Mouse (Mus musculus) Patski (cell line): ENCODE measurements around the gene Glo1. TPM values are rescaled to one million over a fixed set of nuclear protein-coding genes. Genes with fewer than 3 reads are reported as not detected.

Experiments used
- ATAC-seq: fragments of 100-300 bp; one replicate; pipeline ENCODE4 v1.8.0; 2021
- CTCF ChIA-PET: fragments of 350-600 bp; sonication (Branson Sonifier 250); formaldehyde crosslinking; loops from one replicate; lab custom pipeline; 2022; ENCODE audit warnings: inconsistent platforms; lab: Charles Lee
- POLR2A ChIA-PET: fragments of 350-600 bp; sonication (Branson Sonifier 250); formaldehyde crosslinking; loops from one replicate; lab custom pipeline; 2022; ENCODE audit warnings: antibody characterized with exemption, inconsistent platforms; lab: Charles Lee
- DNase-seq: peaks from one replicate; pipeline ENCODE4 v3.0.0-alpha.2; 2011; ENCODE audit warnings: low read depth, low spot score
- H3K27me3 ChIP-seq: fragments of 371-371 bp; one replicate; pipeline ENCODE4 v1.5.1; 2021
- CTCF ChIP-seq: fragments of 100-300 bp; IDR thresholded peaks from one replicate; pipeline ENCODE4 v1.5.1; 2021
- in situ Hi-C: fragments of 300-500 bp; cut with MboI; formaldehyde crosslinking; loops from 3 replicates; pipeline ENCODE4 v1.11.1; 2018; ENCODE audit warnings: low pct_unique_long_range_greater_than_20kb, mixed read lengths
- polyA plus RNA-seq: library from polyadenylated mRNA; unstranded; gene quantifications from one replicate; pipeline ENCODE4 v1.2.3, GENCODE M21; 2021

The Glo1 gene
- polyA plus RNA-seq, 1 experiment from 2014 or later = 208 TPM

DNA sequence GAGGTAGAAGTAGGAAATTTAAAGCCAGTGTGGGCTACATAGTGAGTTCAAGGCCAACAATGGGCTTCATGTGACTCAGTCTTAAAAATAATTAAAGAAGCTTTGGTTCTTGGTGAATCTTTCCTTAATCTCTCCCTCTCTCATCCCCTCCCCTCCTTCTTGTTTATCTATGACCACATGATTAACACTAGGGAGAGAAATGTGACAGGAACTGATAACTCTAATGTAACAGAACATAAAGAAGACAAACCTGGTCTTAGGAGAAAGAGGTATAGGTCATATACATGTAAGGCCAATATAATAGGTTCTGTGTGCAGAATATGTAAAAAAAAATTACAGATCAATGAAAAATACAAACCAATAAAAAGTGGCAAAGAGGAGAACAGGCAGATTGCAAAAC, 13.3 kb downstream of the Glo1 start:
- TF ChIP-seq CTCF = no peak
- in situ Hi-C loops = no loop called here
- ATAC-seq = no peak
- ChIA-PET POLR2A (interaction anchor here (0.6 to 0.7 kb wide), 4 partner anchors 107 to 604 kb away, joined by 3 to 5 read pairs (median 4); no protein-coding TSS in a partner anchor), CTCF (interaction anchor here (1.4 kb wide), 1 partner anchor 54 kb away, joined by 3 read pairs; no protein-coding TSS in a partner anchor)
- peaks cover 2% of the 10 kb centered on the region for H3K27me3 ChIP-seq
- no peak for DNase-seq

DNA sequence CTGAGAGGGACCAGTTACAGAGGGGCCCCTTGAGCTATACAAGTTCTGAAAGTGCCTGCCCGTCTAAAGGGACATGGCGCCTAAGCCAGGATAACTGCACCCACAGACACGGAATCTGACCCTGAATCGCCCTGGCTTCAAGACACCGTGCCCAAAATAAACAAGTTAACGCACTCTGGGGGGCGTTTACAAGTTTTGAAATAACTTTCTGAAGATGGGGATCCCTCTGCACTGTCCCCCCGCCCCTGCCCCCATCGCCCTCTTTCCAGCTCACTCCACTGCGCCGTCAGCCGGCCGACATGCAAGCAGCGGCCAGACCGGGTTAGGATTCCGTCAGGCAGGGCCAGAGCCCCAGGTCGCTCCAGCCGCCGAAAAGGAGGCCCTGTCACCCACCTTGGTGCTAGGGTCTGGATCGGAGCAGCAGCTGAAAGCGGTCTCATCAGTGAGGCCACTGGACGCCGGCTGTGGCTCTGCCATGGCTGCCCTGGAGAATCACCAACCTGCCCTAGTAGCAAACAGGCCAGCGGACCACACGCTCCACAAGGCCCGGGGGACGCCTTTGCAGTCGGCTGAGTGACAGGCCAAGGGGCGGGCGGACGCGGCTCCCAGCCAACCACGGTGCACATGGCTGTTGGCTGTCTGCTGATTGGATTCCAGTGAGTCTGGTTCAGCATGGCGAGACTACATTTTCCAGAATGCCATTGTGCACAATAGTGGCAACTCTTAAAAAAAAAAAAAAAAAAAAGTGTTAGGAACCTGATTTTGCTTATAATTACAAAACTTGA, 14.4 kb downstream of the Glo1 start:
- H3K27me3 ChIP-seq = peaks cover 2% of the 10 kb centered on the region
- ChIA-PET CTCF (interaction anchor here (0.9 kb wide), 1 partner anchor 13 kb away, joined by 3 read pairs; no protein-coding TSS in a partner anchor), POLR2A (interaction anchor here (0.6 to 0.7 kb wide), 6 partner anchors 106 to 682 kb away, joined by 3 to 6 read pairs (median 5); no protein-coding TSS in a partner anchor)
- no peak for TF ChIP-seq CTCF
- in situ Hi-C loops = no loop called here
- ATAC-seq (peak; percentile 100), DNase-seq (peak; percentile 82)

DNA sequence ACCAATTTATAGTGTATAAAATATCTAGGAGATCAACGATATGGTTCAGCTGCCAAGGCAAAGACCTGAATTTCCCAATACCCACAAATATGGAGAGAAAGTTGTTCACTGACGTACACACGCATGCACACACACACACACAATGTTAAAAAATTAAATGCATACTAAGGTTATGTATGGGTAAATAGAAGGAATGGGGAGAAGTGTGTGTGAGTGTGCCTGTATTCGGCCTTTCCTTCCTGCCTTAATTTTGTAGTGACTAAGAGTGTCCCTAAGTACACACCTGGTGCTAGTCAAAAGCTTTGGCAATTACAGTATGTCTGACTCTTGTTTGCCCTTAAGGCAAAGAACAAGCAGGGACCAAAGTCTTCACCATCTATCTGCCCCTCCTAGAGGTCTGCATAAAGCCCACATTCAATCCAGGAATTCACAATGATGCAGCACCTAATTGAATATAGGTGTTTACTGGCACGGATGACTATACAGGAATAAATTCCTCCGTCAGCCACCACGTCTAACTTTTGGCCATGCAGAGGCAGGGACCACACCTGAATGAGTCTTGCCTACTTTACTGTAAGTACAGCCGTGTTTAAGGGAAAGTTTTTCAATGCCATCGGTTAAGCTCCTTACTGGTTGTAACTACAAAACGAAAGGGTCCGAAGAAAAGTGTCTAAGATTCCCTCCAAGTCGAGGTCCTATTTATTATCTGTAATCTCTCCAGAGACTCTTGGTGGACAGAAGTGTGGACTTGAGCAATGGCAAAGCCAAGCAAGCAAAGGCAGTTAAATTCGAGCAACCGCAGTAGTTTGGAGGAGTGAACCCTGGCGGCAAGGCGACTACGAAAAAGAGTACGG, 15.2 kb downstream of the Glo1 start:
- CTCF ChIA-PET = interaction anchor here (0.9 kb wide), 1 partner anchor 12 kb away, joined by 3 read pairs; no protein-coding TSS in a partner anchor

DNA sequence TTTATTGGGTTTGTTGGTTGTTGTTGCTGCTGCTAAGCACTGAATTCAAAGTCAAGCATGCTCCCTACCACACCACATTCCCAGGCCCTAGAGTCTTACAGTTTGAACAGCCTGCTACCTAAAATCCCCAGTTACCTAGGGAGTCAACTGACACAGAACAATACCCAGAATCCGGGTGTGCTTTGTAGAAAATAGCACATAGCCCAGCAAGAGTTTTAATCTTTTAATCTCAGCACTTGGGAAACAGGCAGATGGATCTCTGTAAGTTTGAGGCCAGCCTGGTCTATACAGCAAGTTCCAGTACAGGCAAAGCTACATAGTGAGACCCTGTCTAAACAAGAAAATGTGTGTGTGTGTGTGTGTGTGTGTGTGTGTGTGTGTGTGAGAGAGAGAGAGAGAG, 15.9 kb downstream of the Glo1 start:
- H3K27me3 ChIP-seq = no peaks in the 10 kb centered on the region
- DNase-seq (no peak), ATAC-seq (no peak)
- ChIA-PET POLR2A (interaction anchor here (0.7 to 1.0 kb wide), 2 partner anchors 100 to 358 kb away, joined by 3 to 5 read pairs; no protein-coding TSS in a partner anchor), CTCF (no interaction called here)
- TF ChIP-seq CTCF = no peak
- in situ Hi-C loops = no loop called here

More for the DNA sequence above, 15.2 kb downstream of the Glo1 start:
- in situ Hi-C loops = no loop called here
- POLR2A ChIA-PET = interaction anchor here (0.6 to 1.0 kb wide), 3 partner anchors 99 to 682 kb away, joined by 3 to 6 read pairs (median 5); no protein-coding TSS in a partner anchor
- no peaks in the 10 kb centered on the region for H3K27me3 ChIP-seq
- no peak for DNase-seq
- no peak for ATAC-seq
- TF ChIP-seq CTCF = no peak

DNA sequence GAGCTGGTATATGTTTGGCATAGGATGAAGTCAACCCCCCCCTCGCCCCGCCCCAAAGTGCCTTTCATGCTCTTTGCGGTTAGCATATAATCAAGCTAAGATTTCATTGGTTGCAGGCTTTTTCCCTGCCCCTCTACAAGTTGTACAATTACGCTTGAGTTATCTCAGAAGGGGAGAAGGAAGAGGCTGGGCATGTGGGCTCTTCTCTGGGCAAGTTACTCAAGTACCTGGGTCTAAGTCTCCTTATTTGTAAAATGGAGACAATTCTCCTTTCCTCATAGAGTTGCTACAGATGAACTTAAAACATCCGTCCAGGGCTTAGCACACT, 16.7 kb downstream of the Glo1 start:
- ATAC-seq = no peak
- ChIA-PET POLR2A (interaction anchor here (1.1 kb wide), 1 partner anchor 8 kb away, joined by 4 read pairs; no protein-coding TSS in a partner anchor), CTCF (interaction anchor here (1.3 kb wide), 1 partner anchor 9 kb away, joined by 3 read pairs; no protein-coding TSS in a partner anchor)
- in situ Hi-C loops = no loop called here
- no peak for TF ChIP-seq CTCF
- DNase-seq = no peak
- no peaks in the 10 kb centered on the region for H3K27me3 ChIP-seq

DNA sequence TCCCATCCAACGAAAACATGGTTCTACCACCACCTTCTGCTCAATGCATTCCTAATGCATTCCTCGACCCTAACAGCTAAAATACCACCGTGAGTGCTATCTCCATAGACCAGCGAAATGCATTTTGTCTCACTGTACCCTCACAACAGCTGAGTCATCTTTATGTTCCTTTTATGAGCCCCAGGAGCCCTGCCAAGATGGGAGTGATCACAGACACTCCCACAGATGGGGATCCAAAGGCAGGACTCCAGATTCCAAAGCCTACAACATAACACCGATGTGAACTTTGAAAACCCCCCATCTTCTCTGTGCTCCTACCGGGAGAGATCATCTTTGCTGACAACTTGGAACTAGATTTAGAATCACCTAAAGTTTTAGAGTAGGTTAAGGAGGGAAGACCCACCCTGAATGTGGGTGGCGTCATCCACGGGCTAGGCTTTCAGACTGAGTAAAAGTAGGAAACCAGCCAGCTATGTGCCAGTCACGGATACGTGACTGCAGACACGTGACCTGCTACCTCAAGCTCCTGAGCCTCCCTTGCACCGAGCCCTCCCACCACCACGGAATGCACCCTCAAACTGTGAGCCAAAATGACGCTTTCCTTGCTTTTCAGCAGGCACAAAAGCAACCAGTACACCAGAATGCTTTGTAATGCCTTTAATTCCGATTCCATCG, 17.2 kb downstream of the Glo1 start:
- ChIA-PET POLR2A (interaction anchor here (1.1 kb wide), 1 partner anchor 9 kb away, joined by 4 read pairs; no protein-coding TSS in a partner anchor), CTCF (interaction anchor here (1.3 kb wide), 1 partner anchor 9 kb away, joined by 3 read pairs; no protein-coding TSS in a partner anchor)
- TF ChIP-seq CTCF = no peak
- no peaks in the 10 kb centered on the region for H3K27me3 ChIP-seq
- ATAC-seq = no peak
- DNase-seq = no peak
- in situ Hi-C loops = no loop called here

DNA sequence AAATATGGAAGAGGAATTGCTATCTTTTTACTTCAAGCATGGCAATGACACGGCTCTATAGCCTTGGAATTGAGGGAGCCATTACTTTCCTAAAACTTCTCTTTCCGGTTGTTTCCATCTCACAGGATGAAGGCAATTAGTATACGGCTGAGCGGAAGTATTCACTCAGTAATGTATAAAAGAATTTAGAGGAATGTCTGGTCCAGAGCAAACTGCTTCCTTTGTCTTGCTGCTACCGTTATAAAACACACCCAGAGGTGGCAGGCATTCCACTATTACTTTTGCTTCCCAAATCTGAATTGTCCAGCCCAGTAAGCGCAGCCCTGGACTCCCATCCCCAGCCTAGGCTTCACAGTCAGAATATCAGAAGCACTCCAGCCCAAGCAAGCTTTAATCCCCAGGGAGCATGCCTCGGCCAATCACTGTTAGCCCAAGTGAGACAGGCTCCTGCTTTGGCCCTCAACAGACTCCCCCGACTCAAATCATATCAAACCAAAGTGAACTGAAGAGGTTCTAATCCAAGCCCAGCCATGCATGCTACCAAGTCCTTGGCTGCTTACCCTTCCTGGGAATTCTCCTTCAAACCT, 18.7 kb downstream of the Glo1 start:
- in situ Hi-C loops = no loop called here
- no peaks in the 10 kb centered on the region for H3K27me3 ChIP-seq
- TF ChIP-seq CTCF = no peak
- ChIA-PET POLR2A (no interaction called here), CTCF (interaction anchor here (0.7 to 0.9 kb wide), 2 partner anchors 58 to 73 kb away, joined by 3 read pairs; no protein-coding TSS in a partner anchor)
- DNase-seq = no peak
- ATAC-seq = no peak

DNA sequence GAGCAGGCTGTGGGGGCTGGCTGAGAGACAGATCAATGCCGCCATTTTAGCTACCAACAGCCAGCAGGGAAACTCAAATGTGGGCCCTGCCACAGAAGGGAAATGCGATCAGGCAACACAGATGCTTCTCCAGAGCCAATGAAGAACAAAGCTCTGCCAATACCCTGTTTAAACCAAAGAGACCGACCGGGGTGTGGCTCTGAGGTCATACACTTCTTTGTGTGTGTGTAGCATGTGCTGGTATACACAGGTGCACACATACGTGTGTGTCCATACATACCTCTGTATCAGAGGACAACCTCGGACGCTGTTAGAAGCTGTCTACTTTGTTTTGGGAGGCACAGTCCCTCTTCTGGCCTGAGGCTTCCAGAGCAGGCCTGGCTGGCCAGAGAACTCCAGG, 19.3 kb downstream of the Glo1 start:
- no peak for ATAC-seq
- DNase-seq = no peak
- TF ChIP-seq CTCF = no peak
- POLR2A ChIA-PET = no interaction called here
- in situ Hi-C loops = no loop called here
- CTCF ChIA-PET = interaction anchor here (0.7 to 0.9 kb wide), 2 partner anchors 58 to 74 kb away, joined by 3 read pairs; no protein-coding TSS in a partner anchor
- no peaks in the 10 kb centered on the region for H3K27me3 ChIP-seq

DNA sequence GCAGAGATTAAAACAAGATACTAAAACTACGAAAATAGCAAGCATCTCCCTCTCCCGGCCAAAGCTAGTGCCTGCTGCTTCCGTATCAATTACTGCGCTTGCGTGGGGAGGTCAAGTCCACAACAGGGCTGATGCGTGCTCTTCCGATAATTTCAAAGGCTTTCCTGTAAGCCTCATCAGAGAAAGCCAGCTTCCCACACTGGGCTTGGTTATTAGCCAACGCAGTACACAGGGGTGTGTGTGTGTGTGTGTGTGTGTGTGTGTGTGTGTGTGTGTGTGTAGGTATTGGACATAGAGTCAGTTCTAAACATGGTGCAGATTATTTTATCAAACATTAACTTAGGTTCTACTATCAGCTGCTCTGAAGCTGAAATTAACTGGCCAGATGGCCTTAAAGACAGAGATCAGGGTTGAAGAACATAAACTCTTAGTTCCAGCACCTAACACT, 20.0 kb downstream of the Glo1 start:
- CTCF ChIA-PET = no interaction called here
- TF ChIP-seq CTCF = no peak
- no peaks in the 10 kb centered on the region for H3K27me3 ChIP-seq
- in situ Hi-C loops = no loop called here
- DNase-seq = no peak
- POLR2A ChIA-PET = no interaction called here
- ATAC-seq = no peak
